Mouse (Mus musculus) myocyte (in vitro differentiated cells): ENCODE results near the gene Slc41a2. TPM values are rescaled to one million over a fixed set of nuclear protein-coding genes. Genes with fewer than 3 reads are reported as not detected.

Source experiments
- H3K27me3 ChIP-seq: one replicate; pipeline ENCODE4 v1.6.1; 2011; ENCODE audit not compliant: control insufficient read depth, insufficient read depth, insufficient read length
- H3K36me3 ChIP-seq: one replicate; pipeline ENCODE4 v1.6.1; 2011; ENCODE audit not compliant: control insufficient read depth, insufficient read depth
- H3K4me2 ChIP-seq: one replicate; pipeline ENCODE4 v1.6.1; 2011; ENCODE audit warnings: low read depth, control low read depth
- H3K4me3 ChIP-seq: one replicate; pipeline ENCODE4 v1.5.1; 2011; ENCODE audit warnings: mild to moderate bottlenecking, control low read depth, moderate library complexity
- H3K79me2 ChIP-seq: one replicate; pipeline ENCODE4 v1.6.1; 2011; ENCODE audit not compliant: control insufficient read depth, insufficient read depth
- H3ac ChIP-seq: one replicate; pipeline ENCODE4 v1.6.1; 2011; ENCODE audit not compliant: control insufficient read depth, insufficient read length
- CEBPB ChIP-seq: IDR thresholded peaks from 2 replicates; pipeline ENCODE4 v1.6.1; 2011; ENCODE audit warnings: mild to moderate bottlenecking, moderate library complexity; ENCODE audit not compliant: poor library complexity, insufficient read depth, severe bottlenecking
- E2F4 ChIP-seq: IDR thresholded peaks from one replicate; pipeline ENCODE4 v1.6.1; 2011; ENCODE audit warnings: mild to moderate bottlenecking, control low read depth, moderate library complexity; ENCODE audit not compliant: insufficient read depth
- MAX ChIP-seq: IDR thresholded peaks from one replicate; pipeline ENCODE4 v1.6.1; 2011; ENCODE audit warnings: low read depth, mild to moderate bottlenecking, control low read depth
- MYOD1 ChIP-seq, 3 experiments: IDR thresholded peaks; one replicate each; pipeline ENCODE4 v1.6.1; 2011; ENCODE audit warnings: control low read depth in 2 of 3, low read depth in 2 of 3, mild to moderate bottlenecking in 2 of 3, moderate library complexity in 1 of 3; ENCODE audit not compliant: insufficient read length in 2 of 3, control insufficient read depth in 1 of 3
- MYOG ChIP-seq, 3 experiments: IDR thresholded peaks; one replicate each; pipeline ENCODE4 v1.6.1; 2011; ENCODE audit warnings: control low read depth in 2 of 3, low read depth in 2 of 3, mild to moderate bottlenecking in 2 of 3; ENCODE audit not compliant: insufficient read length in 2 of 3, control insufficient read depth in 1 of 3, insufficient read depth in 1 of 3
- POLR2A ChIP-seq: IDR thresholded peaks from one replicate; pipeline ENCODE4 v1.6.1; 2011; ENCODE audit warnings: low read depth, mild to moderate bottlenecking, control low read depth, moderate library complexity; ENCODE audit not compliant: insufficient read length
- POLR2AphosphoS2 ChIP-seq: IDR thresholded peaks from one replicate; pipeline ENCODE4 v1.6.1; 2011; ENCODE audit warnings: low read depth, control low read depth; ENCODE audit not compliant: insufficient read length
- REST ChIP-seq: IDR thresholded peaks from one replicate; pipeline ENCODE4 v1.6.1; 2011; ENCODE audit warnings: mild to moderate bottlenecking, control low read depth, moderate library complexity; ENCODE audit not compliant: insufficient read depth, insufficient read length
- SRF ChIP-seq: IDR thresholded peaks from one replicate; pipeline ENCODE4 v1.6.1; 2011; ENCODE audit warnings: low read depth; ENCODE audit not compliant: control insufficient read depth, insufficient read length
- TCF12 ChIP-seq: IDR thresholded peaks from one replicate; pipeline ENCODE4 v1.6.1; 2011; ENCODE audit warnings: mild to moderate bottlenecking, control low read depth; ENCODE audit not compliant: poor library complexity, insufficient read depth, severe bottlenecking
- TCF3 ChIP-seq: IDR thresholded peaks from one replicate; pipeline ENCODE4 v1.6.1; 2011; ENCODE audit warnings: low read depth, control low read depth; ENCODE audit not compliant: insufficient read length
- USF1 ChIP-seq: IDR thresholded peaks from one replicate; pipeline ENCODE4 v1.6.1; 2011; ENCODE audit warnings: low read depth, mild to moderate bottlenecking, control low read depth, moderate library complexity
- polyA plus RNA-seq: library from polyadenylated mRNA; unstranded; fragments of >200 nt; fragmentation: generic; extraction: Trizol; gene quantifications from one replicate; pipeline ENCODE4 v1.2.1, GENCODE M21; 2012; ENCODE audit warnings: missing spikeins

Gene Slc41a2
- polyA plus RNA-seq, 1 experiment = 5.3 TPM

- Histone ChIP-seq H3K4me2 (no peak overlapping the region), H3K79me2 (no peaks in the 10 kb centered on the region), H3ac (no peak overlapping the region), H3K27me3 (no peaks in the 10 kb centered on the region), H3K36me3 (no peaks in the 10 kb centered on the region), H3K4me3 (no peak overlapping the region)
- no peak for TF ChIP-seq TCF3
- TF ChIP-seq MAX = no peak
- no peak for TF ChIP-seq REST
- no peak for TF ChIP-seq MYOG (IDR thresholded peaks at IDR 0.05; ENCODE audit: control insufficient read depth in 1 of 3, insufficient read depth in 1 of 3, insufficient read length in 2 of 3, low read depth in 2 of 3)
- TF ChIP-seq USF1 = no peak
- no peak for TF ChIP-seq CEBPB
- TF ChIP-seq MYOD1 (IDR thresholded peaks at IDR 0.05; ENCODE audit: control insufficient read depth in 1 of 3, insufficient read length in 2 of 3, low read depth in 2 of 3) = no peak
- no peak for TF ChIP-seq SRF
- TF ChIP-seq E2F4 = no peak
These were observed 42.9 kb downstream of the Slc41a2 start for GRCm38 (mm10) chr10:83294746-83295145.

DNA sequence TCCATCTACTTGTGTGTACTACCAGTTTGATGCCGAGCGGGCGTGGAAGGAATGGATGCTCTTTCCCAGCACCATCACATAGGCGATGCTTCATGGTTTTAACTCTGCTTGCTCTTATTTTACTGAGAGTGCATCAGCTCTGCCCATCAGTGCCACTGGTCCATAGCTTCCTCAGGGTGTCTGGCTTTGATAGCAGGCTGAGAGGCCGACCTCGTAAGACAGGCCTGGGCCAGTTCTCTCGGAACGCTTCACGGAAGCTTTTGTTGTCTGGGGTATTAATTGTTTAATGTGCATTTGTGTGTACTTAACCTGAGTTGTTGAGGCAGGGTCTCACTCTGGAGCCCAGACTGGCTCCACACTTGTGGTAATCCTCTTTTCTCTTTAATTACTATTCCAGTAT, 44.3 kb downstream of the Slc41a2 start:
- Histone ChIP-seq H3K36me3 (no peaks in the 10 kb centered on the region), H3ac (no peak overlapping the region), H3K4me2 (no peak overlapping the region), H3K4me3 (no peak overlapping the region), H3K27me3 (no peaks in the 10 kb centered on the region), H3K79me2 (no peaks in the 10 kb centered on the region)
- TF ChIP-seq MAX (no peak), REST (no peak), TCF3 (no peak), E2F4 (no peak), SRF (no peak), MYOD1 (IDR thresholded peaks at IDR 0.05; ENCODE audit: control insufficient read depth in 1 of 3, insufficient read length in 2 of 3, low read depth in 2 of 3) (no peak), USF1 (no peak), POLR2A (no peak), POLR2AphosphoS2 (no peak), MYOG (IDR thresholded peaks at IDR 0.05; ENCODE audit: control insufficient read depth in 1 of 3, insufficient read depth in 1 of 3, insufficient read length in 2 of 3, low read depth in 2 of 3) (no peak), CEBPB (no peak), TCF12 (no peak)

DNA sequence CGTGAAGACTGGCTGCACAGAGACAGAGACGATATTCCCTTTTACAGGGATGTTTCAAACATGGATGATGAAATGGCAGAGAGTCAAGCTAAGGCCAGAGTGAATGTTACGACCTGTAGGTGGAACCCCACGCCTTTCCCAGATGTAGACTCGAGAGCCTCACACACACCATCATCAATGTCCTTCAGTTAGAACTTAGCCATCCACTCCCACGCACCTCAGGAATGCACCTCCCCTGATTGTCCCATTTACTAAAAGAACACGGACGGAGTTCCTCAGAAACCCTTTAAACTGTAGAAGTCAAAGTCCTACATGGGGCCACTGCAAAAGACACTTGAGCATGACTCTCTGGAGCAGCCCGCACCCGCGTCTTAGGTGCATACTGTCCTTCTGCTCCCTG, 46.0 kb downstream of the Slc41a2 start:
- Histone ChIP-seq H3K4me3 (no peak overlapping the region), H3K36me3 (no peaks in the 10 kb centered on the region), H3K27me3 (no peaks in the 10 kb centered on the region), H3K79me2 (no peaks in the 10 kb centered on the region), H3ac (no peak overlapping the region), H3K4me2 (no peak overlapping the region)
- TF ChIP-seq TCF3 (no peak), MYOG (IDR thresholded peaks at IDR 0.05; ENCODE audit: control insufficient read depth in 1 of 3, insufficient read depth in 1 of 3, insufficient read length in 2 of 3, low read depth in 2 of 3) (no peak), POLR2A (no peak), CEBPB (no peak), E2F4 (no peak), MYOD1 (IDR thresholded peaks at IDR 0.05; ENCODE audit: control insufficient read depth in 1 of 3, insufficient read length in 2 of 3, low read depth in 2 of 3) (no peak)

GRCm38 (mm10) chr10:83287828-83288227, 49.9 kb downstream of the Slc41a2 start:
- Histone ChIP-seq H3K27me3 (no peaks in the 10 kb centered on the region), H3ac (no peak overlapping the region), H3K4me3 (no peak overlapping the region), H3K4me2 (no peak overlapping the region), H3K36me3 (no peaks in the 10 kb centered on the region), H3K79me2 (no peaks in the 10 kb centered on the region)
- no peak for TF ChIP-seq POLR2A
- no peak for TF ChIP-seq MYOG (IDR thresholded peaks at IDR 0.05; ENCODE audit: control insufficient read depth in 1 of 3, insufficient read depth in 1 of 3, insufficient read length in 2 of 3, low read depth in 2 of 3)

- H3K36me3 ChIP-seq = no peaks in the 10 kb centered on the region
- no peak for TF ChIP-seq POLR2AphosphoS2
- no peak overlapping the region for H3K4me3 ChIP-seq
- no peaks in the 10 kb centered on the region for H3K27me3 ChIP-seq
- no peaks in the 10 kb centered on the region for H3K79me2 ChIP-seq
- H3ac ChIP-seq = no peak overlapping the region
- no peak overlapping the region for H3K4me2 ChIP-seq
These were observed 51.3 kb downstream of the Slc41a2 start for GRCm38 (mm10) chr10:83286399-83286798.
